ENCODE assay signal across 13 mouse cellular contexts in the genomic region with DNA sequence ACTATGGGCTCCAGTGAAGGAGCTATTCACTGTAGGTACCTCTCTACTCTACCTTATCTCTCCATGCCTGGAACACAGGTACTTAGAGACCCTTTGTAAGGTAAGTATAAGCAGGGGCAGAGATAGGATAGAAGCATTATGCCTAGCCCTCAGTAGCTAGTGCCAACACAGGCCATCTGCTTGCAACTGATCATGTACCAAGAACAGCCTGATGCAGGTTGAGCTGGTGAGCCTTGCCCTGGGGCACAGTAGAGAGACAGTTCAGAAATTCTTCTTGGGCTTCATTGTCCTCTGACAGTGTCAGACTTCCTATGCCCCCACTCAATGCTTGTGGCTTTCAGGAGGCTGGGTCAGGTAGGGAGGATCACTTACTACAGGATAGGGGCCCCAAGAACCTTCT.
"Had no signal": no experiment of that assay in that cellular context is flagged by ENCODE, and none has a peak within 500 bp of the region (broad histone marks: within the 10 kb centered on the region; RNA-seq: fewer than 3 reads in every experiment).

No protein-coding gene starts in this region.

- DNase-seq: kidney, adult 2 months; kidney, postnatal 14 days; lung, adult 2 months; lung, postnatal 4 days; right cerebral cortex, postnatal 14 days; thymus, adult 18-20 months; thymus, postnatal 25 days had no signal

- H3K27ac ChIP-seq: kidney, embryonic 15.5 days; limb, embryonic 10.5 days; liver, embryonic 15.5 days; midbrain, embryonic 12.5 days had no signal

- H3K4me3 ChIP-seq: kidney, embryonic 15.5 days; limb, embryonic 10.5 days; liver, embryonic 15.5 days; megakaryocyte, embryonic 14.5 days; midbrain, embryonic 12.5 days had no signal

- H3K27me3 ChIP-seq: kidney, embryonic 15.5 days; liver, embryonic 15.5 days had no signal

- ATAC-seq: lung, postnatal 0 days had no signal

- H3K4me1 ChIP-seq: limb, embryonic 10.5 days; liver, embryonic 15.5 days; megakaryocyte, embryonic 14.5 days had no signal
